Mouse (Mus musculus) liver, embryonic 13.5 days (tissue): ENCODE measurements around the gene Opn1sw. TPM values are rescaled to one million over a fixed set of nuclear protein-coding genes. Genes with fewer than 3 reads are reported as not detected.

Experiments
- microRNA-seq: library from miRNA; unstranded; fragments of <30 nt; microRNA quantifications from one replicate; pipeline ENCODE4, GENCODE M21; 2016
- polyA plus RNA-seq: library from polyadenylated mRNA; unstranded; fragments of >200 nt; fragmentation: Nextera tagmentation; extraction: Ambion mirVana; gene quantifications from 2 replicates; pipeline ENCODE4 v1.2.1, GENCODE M21; 2015

Gene Opn1sw
- polyA plus RNA-seq, 1 experiment from 2014 or later = not detected

Small RNA genes within 50 kb of the gene (microRNA-seq; reads per million reads assigned to microRNA genes)
- gene Gm26220 = not detected
- not detected for gene Gm44354

Other genes with a start within 250 kb of the Opn1sw start
- 15.2 and 19.5 TPM in 2 replicates for gene Rbm28, start 223.5 kb downstream of the Opn1sw start, polyA plus RNA-seq
- gene Prrt4, start 208.9 kb downstream of the Opn1sw start, polyA plus RNA-seq = 0.05 and 0.06 TPM in 2 replicates
- gene Impdh1, start 172.1 kb downstream of the Opn1sw start, polyA plus RNA-seq = 9.5 and 10.0 TPM in 2 replicates
- gene Hilpda, start 116.0 kb downstream of the Opn1sw start, polyA plus RNA-seq = 17.0 and 18.6 TPM in 2 replicates
- 0.10 and 0.12 TPM in 2 replicates for gene Fam71f2, start 108.9 kb downstream of the Opn1sw start, polyA plus RNA-seq
- not detected in 2 replicates for gene Fam71f1, start 69.3 kb downstream of the Opn1sw start, polyA plus RNA-seq
- gene Calu, start 40.4 kb downstream of the Opn1sw start, polyA plus RNA-seq = 95.5 and 121 TPM in 2 replicates
- 0.62 and 0.64 TPM in 2 replicates for gene Ccdc136, start 7.8 kb upstream of the Opn1sw start, polyA plus RNA-seq
- gene Flnc, start 44.8 kb upstream of the Opn1sw start, polyA plus RNA-seq = 0.89 and 0.97 TPM in 2 replicates
- gene Atp6v1f, start 79.2 kb upstream of the Opn1sw start, polyA plus RNA-seq = 132 and 152 TPM in 2 replicates
- gene Atp6v1fnb, start 83.0 kb upstream of the Opn1sw start, polyA plus RNA-seq = not detected in 2 replicates
- 1.5 and 1.6 TPM in 2 replicates for gene Kcp, start 119.5 kb upstream of the Opn1sw start, polyA plus RNA-seq
- 6.9 TPM in 2 replicates for gene Irf5, start 138.2 kb upstream of the Opn1sw start, polyA plus RNA-seq
- gene Tnpo3, start 221.4 kb upstream of the Opn1sw start, polyA plus RNA-seq = 38.2 and 43.1 TPM in 2 replicates